Mouse (Mus musculus) R1 (cell line): ENCODE data around the gene Cyp2f2.
A peak's percentile ranks its signal among the peaks of the same experiment; 100 is the strongest.

Source experiments
- DNase-seq: peaks from one replicate; pipeline ENCODE4 v3.0.0-alpha.2; 2018; ENCODE audit warnings: low read depth, low spot score

The Cyp2f2 gene

DNA sequence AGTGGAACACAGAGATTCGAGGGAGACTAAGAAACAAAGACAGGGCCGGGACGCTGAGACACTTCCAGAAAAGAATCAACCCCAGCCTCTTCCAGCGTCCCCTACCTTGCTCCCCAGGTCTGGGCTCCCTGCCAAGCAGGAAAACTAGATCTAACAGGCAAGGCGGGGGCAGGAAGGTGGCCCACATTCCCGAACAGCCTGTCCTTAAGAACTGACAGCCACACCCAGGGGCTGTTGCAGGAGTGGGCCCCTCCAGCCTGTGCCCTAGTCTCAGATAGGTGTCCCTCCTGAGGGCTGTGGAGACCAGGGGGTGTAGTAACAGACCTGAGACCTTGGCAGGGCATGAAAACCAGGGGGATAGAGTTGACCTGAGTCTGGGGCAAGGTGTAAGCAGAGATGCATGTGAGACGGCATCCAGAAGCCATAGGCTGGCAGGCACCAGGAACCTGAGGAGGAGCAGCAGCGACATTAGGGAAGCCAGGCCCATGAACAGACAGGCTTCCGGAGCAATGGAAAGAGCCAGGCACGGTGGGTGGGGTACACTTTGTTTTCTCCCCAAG lies 33.6 kb downstream of the Cyp2f2 start, which contains the start of gene Cyp2t4:
Gene Cyp2t4, plus strand, starts transcription at position 510 of the 560 bp plus-strand sequence.
- no peak for DNase-seq

DNA sequence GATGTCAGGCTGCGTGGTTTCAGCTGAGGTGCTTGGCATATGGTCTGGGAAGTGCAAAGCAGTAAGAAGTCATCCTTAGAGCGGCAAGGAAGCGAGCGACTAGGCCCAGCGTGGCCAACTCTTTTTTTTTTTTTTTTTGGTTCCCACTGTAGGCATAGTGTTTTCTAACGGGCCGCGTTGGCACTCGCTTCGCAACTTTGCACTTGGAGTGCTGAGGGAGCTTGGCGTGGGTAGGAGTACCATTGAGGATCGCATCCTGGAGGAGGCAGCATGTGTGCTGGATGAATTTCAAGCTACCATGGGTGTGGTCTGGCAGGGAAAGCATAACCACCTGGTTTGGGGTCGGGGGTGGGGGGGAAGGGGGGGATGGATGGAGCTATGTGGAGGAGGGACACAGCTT lies 36.3 kb downstream of the Cyp2f2 start:
- no peak for DNase-seq

DNA sequence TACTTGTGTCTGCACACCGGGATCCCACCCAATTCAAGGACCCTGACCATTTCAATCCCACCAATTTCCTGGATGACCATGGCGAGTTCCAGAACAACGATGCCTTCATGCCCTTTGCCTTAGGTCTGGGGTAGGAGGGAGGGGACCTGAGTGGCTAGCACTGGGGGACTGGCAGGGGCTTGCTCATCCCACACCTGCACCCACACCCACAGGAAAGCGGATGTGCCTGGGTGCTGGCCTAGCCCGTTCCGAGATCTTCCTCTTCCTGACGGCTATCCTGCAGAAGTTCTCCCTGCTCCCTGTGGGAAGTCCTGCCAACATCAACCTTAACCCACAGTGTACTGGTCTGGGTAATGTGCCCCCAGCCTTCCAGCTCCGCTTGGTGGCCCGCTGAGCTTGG lies 38.5 kb downstream of the Cyp2f2 start:
- DNase-seq: no peak

DNA sequence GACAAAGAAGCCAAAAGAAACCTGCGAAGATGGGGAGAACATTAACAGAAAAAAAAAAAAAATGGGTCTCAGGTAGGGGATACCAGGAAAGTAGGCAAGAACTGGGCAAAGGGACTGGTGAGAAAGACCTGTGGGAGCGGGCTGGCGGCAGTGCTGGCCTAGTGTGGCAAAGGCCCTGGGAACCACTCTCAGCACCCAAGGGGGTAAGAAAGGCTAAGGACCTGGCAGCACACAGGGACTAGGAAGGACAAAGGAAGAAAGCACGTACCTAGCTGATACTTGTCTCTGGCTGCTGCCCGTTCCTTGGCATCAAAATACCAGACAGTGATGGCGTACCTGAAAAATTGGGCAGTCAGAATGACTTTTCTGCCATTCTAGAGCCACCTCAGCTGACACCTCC lies 39.5 kb downstream of the Cyp2f2 start:
- DNase-seq: no peak

DNA sequence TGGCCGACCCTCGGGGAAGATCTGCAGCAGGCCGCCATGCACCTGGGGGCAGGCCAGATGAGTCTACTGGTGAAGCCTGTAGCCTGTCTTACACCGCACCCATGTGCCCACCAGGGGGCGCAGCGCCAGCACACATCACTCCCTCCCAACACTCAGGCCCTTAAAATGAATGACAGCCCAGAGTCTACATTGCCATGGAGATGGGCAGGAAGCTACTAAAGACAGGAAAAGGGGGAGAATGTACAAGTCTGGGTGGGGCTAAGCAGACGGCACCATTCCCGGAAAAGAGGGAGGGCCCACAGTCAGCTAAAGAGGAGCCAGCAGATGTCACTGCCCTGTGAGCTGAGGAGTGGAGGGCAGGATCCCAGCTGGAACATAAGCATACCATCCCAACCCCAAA lies 40.2 kb downstream of the Cyp2f2 start:
- peak; percentile 99 for DNase-seq

DNA sequence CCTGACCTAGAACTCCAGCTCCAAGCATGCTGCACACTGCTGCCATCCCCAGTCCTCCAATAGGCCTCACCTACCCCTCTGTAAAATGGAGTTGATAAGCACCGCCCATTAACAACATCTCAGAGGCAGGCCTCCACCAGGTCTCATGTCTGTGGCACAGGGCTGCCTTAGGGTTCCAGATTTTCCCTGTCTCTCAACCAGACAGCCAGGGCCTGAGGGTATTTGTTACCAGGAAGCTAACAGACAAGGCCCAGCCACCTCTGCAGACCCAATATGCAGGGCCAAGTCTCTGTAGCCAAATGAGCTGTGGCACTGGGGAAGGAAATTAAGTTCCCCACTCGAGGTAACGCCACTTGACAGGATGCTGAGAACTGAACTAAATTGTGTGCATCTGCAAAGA lies 41.2 kb downstream of the Cyp2f2 start:
- no peak for DNase-seq

DNA sequence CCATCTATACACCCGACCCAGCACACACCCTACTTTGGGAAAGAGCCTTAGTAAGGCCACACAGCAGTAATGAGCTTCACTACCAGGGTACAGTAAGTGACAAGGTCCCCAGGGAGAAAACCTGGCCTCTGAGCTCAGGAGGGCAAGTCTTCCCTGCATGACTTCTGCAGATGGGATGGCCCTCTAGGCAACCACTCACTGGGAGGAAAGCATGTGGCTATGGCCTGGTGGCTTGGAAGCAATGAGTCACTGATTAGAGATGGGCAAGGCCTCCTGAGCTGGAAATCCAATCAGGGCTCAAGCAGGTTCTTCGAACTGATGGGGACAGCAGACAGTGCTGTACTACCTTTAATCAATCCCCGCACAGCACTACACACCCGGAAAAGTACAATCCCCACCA lies 42.0 kb downstream of the Cyp2f2 start:
- no peak for DNase-seq

DNA sequence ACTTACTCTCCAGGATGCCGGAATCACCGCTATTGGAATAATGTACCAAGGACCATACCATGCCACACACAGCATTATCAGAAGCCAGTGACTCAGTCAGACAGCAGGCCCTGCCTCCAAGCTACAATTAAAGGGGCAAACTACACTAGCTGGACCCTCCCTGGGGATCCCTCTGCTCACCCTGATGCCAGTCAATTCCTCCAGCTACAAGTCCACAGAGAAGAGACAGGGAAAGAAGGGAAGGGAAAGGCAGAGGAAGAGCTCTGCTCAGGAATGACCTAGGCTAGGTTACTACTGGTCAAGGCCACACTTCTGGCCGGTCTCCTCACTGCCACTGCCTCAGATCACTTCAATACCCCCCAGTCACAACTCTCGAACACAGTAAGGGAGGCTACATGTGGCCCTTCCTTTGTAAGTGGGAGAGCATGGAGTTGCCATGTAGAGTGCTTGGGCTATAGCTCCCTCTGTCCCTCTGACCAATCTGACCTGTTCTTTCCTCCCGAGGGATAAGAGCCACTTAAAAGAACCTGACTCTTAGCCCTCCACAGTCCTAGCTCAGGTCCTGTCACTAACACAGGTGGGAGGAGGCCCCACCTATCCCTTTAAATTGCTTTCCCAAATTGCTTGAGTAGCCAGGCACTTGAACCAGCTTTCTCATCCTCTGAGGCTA lies 43.2 kb downstream of the Cyp2f2 start:
- DNase-seq: no peak

DNA sequence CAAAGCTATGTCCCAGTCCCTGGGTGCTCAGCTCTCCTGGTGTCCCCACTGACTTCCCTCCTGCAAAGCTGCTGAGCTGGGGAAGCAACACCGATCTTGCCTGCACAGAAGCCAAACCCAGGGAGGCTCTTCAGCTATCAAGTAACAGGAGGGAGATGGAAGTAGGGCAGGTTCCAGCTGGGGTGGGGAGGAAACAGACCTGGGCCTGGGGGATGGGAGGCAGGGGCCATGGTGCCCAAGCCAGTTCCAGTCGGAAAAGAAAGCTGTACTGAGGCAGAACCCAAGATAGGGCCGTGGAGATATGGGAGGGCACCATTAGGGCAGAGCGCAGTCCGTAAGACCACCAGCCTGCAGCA lies 43.7 kb downstream of the Cyp2f2 start:
- no peak for DNase-seq

DNA sequence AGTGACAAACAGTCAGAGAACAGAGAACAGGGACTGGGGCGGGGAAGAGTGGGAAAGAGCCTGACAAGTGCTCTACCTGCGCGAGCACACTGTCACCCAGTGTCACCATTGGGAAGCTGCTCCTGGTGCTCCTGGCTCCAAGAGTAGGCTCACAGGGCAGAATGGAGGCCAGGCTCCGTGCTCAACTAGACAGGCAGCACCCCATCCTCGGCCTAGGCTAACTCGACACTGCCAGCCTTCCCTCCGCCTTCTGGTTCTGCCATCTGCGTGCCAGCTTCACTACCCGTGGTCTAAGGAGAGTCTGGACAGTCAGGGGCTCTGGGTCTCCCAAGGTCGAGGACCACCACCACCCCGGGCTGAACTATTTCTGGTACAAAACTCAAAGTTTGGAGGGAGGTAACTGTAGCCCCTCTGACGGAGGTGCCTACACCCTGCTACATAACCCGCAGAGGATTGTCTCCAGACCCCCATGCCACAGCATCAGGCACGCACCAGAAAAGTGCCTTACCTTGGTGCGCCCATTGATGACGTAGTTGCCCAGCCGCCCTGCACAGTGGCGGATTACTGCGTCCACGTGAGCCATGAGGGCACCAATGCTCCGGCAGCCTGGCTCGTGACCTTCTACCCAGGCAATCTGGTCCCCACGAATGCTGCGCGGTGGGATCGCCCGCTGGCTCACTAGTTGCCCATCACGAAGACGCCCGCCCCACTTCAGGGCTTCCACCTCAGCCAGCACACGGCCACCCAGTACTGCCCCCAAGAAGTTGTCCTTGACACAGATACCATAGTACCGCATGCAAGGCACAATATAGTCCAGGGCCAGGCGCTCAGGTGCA lies 44.6 kb downstream of the Cyp2f2 start:
- peak; percentile 80 for DNase-seq

DNA sequence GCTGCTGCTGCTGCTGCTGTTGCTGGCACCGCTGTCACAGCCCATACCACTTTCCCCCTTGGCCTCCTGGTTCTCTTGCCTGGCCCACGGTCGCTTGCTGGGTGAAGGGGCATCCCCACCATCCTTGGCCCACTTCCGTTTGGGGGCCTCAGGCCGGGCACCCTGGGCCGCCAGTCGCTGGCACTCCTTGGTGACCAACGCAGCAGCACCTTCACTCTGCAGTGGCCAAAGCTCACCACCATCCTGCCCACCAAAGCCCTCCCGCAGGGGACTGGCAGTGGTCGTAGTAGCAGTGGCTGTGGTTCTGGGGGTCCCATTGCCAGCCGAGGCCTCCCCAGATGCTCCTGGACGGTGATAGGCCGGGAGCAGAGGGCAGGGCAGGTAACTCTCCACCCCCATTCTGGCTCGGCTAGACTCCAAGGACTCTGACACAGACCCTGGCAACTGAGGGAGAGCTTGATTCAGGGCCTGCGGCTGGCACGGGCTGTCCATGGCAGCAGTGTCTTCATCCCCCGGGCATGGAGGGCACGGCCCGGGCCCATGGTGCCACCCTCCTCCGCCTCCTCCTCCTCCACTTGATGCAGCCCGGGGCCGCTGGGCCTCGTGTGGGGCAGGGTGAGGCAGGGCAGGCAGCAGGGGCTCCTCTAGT lies 45.4 kb downstream of the Cyp2f2 start:
- DNase-seq: no peak

DNA sequence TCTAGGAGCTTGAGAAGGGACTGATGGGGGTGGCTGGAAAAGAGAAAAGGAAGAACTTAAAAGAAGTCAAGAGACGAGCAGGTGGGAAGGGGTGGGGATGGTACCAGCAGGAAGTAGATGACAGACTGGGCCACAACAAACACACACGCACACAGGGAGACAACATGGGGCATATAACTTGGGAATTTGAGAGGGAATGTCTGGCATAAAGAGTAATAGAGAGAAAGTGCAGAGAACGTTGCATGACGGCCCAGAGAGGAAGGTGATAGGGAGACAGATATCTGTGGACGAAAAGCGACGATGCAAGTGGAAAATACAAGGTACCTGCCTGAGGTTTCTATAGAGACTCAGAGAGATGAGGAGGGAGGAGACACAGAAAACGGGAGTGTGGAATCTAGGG lies 46.0 kb downstream of the Cyp2f2 start:
- DNase-seq: no peak

DNA sequence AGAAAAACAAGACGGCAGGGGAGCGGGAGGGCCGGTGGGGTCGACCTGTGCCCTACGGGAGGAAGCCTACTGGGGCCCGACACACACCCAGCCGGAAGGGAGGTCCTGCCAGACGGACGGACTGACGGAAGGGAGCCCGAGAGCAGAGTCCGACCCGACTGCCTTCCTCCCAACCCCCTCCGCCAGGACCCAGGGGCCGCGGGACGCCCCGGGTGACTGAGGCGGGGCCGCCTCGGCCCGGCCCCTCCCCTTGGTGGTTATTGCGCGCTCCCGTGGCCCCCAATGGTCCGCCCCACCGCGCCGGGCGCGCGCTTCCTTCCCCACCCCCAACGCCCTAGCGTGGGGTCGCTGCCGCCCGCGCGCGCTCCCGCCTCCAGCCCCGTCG lies 46.5 kb downstream of the Cyp2f2 start:
- DNase-seq: peak; percentile 84

DNA sequence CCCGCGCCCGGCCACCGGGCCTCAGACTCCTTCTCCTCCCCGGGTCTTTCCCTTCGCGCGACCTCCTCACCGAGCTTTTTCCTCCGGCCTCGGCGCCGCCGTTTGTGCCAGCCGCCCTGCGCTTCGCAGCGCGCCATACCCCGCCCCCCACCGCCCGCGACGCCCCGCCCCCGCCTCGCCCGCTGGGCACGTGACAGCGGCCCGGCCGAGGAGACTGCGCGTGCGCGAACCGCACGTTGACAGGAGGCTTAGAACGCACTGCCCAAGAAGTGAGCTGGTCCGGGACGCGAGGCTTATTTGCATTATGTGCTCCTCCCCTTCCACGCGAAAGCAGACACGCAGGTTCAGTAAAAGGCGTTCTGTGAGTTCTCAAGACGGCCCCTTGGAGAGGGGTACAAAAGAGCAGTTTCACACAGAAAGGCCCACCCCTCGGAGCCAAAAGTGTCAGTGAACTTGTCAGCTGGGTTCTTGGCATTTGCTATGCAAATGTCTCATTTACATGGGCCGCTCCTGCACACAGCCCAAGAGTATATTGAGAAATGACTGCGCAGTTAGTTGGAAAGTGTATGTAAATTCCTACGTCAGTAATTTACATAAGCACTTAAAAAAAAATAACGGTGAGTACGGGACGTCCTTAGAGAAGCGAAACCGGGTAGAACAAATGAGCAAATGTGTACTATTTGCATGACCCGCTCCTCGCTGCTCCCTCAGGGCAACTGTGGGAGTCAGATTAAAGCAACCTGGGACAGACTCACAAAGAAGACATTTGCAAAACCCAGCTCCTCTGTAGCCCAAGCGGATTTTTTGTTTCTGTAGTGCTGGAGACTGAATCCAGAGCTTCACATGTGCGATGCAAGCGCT lies 47.1 kb downstream of the Cyp2f2 start, which contains the start of gene Egln2:
Gene Egln2, minus strand, starts transcription at position 189 of the 861 bp plus-strand sequence.
- DNase-seq: peak; percentile 95

DNA sequence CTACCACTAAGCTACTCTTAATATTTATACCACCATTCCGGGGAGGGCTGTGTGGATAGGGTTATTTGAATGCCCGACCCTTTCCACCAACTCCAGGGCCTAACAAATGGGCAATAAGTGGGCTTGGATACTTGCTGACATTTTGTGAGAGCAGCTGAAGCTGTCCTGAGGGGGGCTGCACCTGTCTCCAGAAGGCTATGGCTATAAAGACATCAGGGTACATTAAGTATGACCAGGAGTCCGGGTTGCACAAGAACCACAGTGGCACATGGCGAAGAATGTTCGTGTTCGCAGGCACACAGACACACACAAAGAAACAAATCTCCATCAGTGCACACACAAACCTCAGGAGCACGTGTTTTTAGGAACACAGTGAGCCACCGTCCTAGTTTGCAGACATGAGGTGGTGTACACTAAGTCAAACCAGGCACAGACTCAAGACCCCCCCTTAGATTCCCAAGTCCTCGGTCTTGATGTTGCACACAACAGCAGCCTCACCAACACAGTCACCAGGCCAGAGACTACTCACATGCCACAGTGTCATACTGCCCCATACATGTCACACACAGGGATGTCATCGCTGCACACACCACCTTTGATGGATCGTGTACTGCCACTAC lies 47.9 kb downstream of the Cyp2f2 start:
- no peak for DNase-seq

DNA sequence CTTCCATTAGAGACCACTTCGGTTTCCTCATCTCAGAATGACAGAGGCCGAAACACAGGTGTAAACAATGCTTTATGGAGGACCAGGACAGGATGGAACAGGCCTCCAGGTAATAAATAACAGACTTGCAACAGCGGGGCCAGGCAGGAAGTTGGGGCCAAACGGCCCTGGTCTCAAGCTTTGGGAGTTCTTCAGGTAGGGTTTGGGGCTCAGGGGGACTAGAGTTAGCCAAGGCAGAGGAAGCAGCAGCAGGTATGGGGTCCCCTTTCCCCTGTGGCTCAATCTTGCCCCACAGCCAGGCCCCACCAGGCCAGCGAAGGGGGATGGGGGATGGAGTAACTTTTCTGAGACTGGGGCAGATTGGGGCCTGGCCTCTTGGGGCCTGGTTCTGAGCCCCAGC lies 48.7 kb downstream of the Cyp2f2 start:
- no peak for DNase-seq

DNA sequence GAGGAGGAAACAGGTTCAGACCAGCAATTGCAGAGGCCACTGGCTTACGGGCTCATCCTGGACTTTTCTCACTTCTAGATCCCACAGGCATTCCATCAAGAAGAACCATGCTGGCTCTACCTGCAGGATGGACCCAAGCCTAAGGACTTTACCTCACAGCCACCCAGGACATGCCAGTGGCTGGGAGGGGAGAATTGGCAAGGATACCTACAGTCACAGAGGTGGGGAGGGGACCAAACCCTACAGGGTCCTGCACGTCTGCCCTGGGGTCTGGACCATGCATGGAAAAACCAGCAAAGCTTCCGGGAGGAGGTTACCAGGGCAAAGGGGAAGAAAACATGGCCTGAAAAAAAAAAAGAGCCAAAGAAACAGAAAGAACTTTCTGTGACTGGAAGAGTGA lies 51.3 kb downstream of the Cyp2f2 start:
- no peak for DNase-seq

DNA sequence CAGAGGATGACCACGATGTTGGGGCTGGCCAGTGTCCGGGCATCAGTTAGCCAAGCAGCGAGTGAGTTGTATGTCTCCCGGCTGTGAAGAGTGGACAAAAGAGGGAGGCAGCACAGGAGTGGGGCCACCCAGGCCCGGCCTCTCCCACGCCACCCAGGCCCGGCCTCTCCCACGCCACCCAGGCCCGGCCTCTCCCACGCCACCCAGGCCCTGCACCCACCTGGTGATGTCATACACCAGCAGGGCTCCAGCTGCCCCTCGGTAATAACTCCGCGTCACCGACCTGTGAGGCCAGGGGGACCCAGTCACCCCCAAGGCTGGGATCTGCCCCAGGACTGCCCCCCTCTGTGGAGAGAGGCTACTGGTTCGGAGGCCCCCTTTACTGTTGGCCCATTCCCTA lies 54.8 kb downstream of the Cyp2f2 start:
- DNase-seq: no peak

DNA sequence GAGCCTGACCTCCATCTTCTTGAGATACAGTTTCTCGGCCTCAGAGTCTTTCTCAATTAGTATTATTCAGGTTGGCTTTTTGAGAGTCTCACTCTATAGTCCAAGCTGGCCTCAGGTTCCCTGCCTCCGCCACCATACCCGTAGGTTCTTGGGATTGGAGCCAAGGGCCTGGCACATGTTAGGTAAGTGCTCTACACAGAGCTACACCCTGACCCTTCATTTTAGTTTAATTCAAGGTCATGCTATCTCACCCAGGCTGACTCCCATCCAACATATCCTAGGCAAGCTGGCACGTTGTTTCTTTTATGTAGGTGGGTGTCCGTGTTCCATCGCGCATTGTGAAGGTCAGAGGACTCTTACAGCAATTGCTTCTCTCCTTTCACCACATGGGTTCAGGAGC lies 55.2 kb downstream of the Cyp2f2 start:
- no peak for DNase-seq

DNA sequence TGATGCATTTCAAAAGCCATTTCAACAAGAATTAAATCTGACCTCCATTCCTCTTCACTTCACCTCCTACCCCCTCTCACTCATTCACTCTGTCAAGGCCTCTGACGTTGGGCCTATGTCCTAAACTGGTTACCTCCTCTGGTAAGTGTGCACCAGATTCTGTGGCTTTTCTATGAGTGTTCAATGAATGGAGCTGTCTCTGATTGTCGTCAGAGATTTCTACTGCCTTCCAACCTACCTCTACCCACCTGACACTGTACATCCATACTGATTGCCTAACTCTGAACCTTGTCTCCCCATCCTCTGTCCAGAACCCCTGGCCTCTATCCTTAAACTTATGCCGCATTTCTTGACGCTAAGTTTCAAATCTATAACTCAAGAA lies 58.2 kb downstream of the Cyp2f2 start:
- DNase-seq: no peak
